Mouse (Mus musculus): ENCODE measurements around the gene Stxbp3. TPM values are rescaled to one million over a fixed set of nuclear protein-coding genes. Genes with fewer than 3 reads are reported as not detected.
A peak's percentile ranks its signal among the peaks of the same experiment; 100 is the strongest.
"Not testable (repeated sequence)": the region's sequence is repeated elsewhere in the genome, so short reads cannot be mapped to it uniquely, and the experiment has no call there.

Gene Stxbp3
- total RNA-seq (2021) = 45.2 and 50.7 TPM in 2 replicates
- long read RNA-seq, experiment 1, transcript Stxbp3-201 (19 exons, 2,419 nt) = major isoform, 37 of 41 reads
- long read RNA-seq, experiment 1, partial matches to known transcripts = 0 of 41 reads
- long read RNA-seq, experiment 1, other reads (novel, unspliced or antisense) = 4 of 41 reads
- long read RNA-seq, experiment 2, transcript Stxbp3-201 (19 exons, 2,419 nt) = major isoform, 23 of 24 reads
- long read RNA-seq, experiment 2, partial matches to known transcripts = 1 of 24 reads
- long read RNA-seq, experiment 2, other reads (novel, unspliced or antisense) = 0 of 24 reads

DNA sequence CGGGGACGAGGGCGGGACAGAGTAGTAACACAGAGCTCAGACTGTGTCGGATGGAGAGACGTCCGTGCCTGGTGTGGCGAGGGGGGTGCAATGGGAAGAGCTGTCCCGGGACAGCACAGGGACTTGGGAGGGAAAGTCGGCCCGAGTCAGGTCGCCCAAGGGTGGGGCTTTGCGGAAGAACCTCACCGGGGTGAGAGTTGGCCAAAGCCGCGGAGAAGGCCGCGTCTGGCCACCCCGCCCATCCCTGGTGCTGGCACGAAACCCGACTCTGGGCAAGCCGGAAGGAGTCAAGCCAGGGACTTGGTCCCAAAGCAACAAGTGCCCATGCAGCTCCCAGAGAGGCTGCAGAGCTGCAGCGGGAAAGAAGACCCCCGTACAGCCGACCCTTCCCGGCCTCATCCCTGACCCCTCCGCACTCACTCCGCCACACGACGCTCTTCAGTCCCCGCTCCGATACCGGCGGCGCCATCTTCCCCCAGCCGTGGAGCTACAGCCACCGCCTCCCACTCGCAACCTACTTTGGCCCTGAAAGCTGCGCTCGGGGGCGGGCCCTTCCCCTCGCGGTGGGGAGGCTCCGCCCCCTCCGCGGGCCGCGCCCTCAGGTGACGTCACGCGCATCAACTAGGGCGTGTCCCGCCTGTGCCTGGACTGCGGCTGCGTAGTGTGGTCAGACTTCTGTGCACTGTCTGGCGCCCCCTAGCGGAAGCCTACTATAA is at the start of gene Stxbp3:
Stxbp3 (minus strand) TSS at position 527 of the 716 bp plus-strand sequence.
- peak; percentile 100 for DNase-seq

DNA sequence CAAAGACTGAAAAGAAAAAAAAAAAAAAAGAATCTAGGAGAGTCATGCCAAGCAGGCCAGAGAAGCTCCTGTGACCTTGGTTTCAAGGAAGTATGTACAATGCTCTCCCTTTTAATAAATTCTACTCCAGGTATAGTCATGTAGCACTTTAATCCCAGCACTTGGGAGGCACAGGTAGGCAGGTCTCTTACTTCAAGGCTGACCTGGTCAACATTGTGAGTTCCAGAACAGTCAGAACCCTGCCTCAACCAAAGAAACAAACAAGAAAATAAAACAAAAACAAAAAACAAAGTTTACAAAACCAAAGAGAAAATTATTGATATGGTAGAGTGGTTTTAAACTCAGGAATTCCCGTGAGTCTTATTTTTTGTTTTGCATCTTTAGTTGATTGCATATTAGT is 49.6 kb upstream of the Stxbp3 start, which contains the start of gene Fndc7:
Fndc7 (minus strand) TSS at position 101 of the 400 bp plus-strand sequence.
- DNase-seq = no peak

DNA sequence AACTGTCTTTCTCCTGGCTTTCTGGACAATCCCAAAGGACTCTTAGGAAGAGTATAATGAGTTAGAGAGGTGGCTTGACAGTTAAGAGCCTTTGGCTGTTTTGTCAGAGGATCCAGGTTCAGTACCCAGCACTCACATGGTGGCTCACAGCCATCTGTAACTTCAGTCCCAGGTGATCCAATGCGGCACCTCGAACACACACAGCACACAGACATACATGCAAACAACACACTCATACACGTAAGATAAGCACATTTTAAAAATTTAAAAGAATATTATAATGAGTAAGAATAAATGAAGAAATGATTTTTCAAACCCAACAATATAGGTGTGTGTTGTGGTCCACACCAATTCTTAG is 47.3 kb upstream of the Stxbp3 start:
- DNase-seq = no peak

DNA sequence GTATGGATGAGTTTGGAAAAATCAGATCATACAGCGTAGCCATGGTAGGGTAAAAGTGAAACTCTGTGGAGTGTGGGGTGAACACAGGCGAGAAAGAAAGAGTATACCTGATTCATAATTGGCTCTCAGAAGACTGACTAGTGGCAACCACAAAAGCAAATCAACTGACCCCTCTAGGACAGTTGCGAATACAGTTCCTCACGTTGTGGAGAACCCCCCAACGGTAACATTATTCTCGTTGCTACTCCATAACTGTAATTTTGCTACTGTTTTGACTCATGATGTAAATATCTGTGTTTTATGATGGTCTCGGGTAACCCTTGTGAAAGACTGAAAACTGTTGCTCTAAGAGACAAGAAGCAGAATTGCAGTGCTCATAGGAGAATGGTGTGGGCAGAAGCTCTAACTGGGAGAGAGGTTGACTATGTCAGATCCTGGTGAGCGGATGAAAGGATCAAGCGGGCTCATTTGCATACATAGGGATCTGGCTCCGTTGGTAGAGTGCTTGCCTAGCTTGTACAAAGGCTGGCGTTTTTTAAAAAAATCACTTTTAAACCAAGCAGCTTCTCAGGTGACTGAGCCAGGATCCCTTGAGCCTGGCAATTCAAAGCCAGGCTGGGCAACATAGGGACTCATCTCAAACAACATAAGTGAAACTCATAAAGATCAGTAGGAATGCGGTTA is 46.8 kb upstream of the Stxbp3 start:
- DNase-seq = no peak

DNA sequence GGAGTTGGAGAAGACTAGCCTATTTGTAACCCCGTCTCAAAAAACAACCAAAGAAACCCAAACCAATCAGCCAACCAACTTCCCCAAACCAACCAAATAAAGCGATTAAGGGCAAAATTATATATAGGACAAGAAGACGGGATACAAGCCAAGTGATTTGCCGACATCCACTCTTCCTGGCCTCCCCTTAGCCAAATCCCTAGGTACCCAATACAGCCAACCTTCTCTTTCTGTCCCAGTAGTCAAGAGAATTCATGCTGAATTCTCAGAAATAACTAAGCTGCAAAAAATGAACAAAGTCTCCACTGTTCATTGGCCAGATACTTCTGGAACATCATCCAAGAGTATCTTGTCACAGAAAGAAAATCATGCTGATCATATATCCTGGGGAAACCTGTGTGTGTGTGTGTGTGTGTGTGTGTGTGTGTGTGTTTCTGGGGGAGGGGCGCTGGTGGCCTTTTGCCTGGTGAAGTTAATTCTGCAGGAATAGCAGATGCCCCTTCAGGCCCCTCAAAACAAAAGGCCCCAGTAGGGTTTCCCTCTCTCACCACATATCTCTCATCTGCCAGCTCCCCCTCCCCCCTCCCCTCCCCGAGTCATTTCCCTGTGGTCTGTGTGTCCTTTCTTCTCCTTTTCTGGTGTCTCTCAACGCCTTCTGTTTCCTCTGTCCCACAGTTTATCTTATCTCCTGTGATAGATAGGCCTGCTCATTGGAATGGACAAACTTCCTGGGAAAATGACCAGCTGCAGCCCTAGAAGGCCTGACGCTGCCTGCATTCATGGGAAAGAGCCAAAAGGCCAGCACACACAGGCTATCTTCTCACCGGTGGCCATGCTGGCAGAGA is 45.6 kb upstream of the Stxbp3 start:
- no peak for DNase-seq

DNA sequence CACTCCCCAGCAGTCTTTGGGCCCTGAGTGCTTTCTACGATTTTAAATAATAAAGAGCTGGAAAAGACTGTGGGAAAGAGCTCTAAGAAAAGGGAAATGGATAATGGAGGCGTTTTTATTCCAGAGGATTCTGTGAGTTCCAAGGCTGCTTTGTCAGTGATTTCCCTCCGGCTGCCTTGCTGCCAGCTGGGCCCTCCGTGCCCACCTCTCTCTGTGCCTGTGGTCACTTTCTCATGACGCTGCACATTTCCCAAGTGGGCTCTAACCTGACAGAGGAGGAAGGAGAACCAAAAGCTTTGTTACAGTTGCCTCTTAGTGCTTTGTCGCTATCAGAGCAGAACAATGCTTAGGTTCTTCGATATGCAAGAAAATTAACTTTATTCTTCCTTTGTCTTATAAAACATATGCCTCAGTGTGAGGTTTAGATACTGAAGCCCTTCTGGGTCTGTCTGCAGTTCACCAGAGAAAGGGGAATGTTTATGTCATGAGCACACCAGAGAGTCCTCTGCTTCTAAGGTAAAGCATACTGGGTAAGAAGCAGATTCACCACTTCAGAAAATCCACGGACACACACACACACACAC is 44.5 kb upstream of the Stxbp3 start:
- DNase-seq = no peak

DNA sequence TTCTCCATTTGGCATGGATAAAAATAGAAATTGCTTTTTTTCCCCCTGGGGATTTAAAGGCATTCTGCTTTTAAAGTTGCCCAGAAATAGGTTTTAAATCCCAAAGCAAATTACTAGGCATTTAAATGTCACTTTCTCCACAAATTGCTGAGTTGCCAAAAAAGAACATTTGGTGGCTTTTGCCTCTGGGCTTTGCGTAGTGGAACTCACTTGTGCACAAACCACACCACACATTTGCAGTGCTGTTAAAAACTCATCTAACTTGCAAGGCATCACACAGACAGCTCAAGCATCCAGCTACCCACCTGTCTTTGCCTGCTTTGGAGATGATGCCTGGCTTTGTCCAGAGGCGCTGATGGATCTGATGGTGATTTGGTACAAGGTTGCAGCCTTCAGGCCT is 42.7 kb upstream of the Stxbp3 start:
- no peak for DNase-seq

DNA sequence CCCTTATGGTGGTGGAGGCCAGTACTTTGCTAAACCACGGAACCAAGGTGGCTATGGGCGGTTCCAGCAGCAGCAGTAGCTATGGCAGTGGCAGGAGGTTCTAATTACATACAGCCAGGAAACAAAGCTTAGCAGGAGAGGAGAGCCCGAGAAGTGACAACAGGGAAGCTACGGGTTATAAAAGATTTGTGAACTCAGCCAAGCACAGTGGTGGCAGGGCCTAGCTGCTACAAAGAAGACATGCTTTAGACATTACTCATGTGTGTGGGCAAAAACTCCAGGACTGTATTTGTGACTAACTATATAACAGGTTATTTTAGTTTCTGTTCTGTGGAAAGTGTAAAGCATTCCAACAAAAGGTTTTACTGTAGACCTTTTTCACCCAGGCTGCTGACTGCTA is 41.5 kb upstream of the Stxbp3 start:
- DNase-seq = not testable (repeated sequence)

DNA sequence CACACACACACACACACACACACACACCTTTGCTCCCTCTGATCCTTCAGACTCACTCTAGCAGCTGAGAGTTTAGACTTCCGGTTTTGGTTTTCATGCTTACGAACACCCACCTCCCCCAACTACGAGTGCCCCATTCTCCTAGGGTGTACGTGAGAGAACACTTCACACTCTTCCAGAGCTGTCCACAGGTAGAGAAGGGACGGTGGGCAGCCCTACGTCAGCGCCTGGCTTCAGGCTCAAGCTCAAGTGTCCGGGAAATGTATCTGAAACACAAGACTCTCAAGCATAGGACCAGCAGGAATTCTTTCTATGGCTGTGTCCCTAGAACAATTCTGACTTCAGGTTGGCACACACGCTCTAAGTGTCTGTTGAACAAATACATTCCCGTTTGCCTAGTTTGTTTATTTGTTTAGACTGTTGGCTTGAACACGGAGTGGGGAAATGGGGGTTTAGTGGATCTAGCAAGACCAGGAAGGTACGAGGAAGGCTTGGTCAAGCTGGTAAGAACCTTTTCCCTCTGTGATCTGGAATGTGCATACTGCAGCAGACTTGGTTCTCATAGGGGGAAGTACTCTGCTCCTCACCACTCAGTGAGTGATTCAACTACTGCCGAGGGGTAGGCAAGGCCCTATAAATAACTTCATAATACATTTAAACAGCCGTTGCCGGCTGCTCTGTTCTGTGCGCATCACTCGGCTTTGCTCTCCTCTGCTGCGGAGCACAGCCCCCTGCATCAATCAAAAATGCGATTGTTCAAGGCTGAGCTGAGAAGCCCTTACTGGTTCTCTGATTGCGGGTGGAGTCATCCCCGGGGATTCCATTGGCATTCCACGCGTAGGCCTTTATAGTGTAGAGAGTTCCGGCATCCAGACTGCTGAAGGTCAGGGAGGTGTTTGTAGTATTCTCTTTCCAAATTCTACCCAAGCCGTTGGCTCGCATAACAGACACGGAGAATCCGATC is 40.5 kb upstream of the Stxbp3 start:
- DNase-seq = peak; percentile 81

DNA sequence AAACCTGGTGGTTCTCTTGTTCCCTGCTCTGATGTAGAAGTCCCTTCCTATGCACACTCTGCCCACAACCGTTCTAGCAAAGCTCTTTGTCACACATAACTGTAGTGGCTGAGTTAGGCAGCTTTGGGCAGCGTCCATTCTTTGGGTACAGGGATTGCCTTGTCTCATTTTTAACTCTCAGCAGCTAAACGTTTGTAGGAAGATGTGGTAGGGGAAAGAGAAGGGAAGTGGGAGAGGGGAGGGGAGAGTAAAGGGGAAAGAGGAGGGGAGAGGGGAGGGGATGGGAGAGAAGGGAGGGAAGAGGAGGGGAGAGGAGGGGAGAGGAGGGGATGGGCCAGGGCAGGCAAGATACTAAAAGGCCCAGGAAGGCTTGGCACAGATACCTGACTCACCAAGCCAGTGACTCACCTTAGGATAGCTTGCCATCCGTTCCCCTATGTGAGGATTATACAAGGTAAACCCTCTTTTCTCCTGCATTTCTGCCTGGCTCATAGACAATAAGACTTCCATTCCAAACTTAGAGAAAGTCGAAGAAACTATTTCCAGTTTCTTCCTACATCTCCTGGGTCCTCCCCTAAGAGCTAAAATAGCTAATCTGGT is 39.6 kb upstream of the Stxbp3 start:
- DNase-seq = no peak

DNA sequence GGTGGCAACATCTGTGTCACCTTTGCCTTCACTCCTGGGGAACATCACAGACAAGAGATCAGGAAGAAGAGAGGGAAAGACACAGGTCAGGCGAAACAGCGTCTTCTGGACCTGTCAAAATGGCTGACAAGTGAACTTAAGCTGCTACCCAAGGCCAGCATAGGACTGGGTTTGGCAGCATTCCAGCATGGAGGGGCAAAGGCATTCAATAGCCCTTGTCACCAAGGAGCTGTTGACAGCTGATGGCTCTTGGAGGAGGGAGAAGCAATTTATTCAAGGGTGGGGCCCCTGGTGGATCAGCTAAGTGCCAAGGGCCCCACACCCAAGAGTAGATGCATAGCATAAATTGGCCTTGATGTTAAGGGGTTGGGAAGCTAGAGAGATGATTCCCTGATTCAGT is 38.8 kb upstream of the Stxbp3 start:
- DNase-seq = peak; percentile 38

DNA sequence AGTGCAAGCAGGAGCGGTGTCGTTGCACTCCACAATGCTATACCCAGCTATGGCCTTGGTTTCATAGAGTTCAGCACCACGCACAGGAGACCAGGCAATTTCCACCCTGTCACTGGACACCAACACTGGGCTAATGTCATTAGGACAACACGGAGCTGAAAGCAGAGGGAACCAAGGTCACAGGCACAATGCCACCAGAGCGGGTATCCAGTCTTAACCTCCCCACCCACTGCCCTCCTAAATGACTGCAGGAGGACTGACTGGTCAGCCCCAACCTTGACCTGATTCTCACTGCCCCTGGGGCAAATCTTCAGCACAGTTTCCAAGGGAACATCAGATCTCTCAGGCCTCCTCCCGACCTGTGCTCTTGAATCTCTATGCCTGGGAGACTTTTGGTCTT is 30.3 kb upstream of the Stxbp3 start:
- peak; percentile 69 for DNase-seq

DNA sequence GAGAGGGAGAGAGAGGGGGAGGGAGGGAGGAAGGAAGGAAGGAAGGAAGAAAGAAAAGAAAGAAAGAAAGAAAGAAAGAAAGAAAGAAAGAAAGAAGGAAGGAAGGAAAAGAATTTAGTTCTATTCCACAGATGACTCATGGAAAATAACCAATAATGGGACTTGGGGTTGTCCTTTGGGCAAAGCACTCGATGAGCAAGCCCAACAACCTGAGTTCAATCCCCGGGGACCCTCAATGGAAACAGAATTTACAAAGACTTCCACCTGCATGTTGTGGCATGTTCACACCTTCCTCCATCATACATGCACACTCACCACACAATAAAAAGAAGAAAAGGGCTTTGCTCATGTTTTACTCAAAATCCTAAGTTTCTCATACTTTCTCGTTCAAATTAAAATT is 27.1 kb upstream of the Stxbp3 start:
- no peak for DNase-seq

DNA sequence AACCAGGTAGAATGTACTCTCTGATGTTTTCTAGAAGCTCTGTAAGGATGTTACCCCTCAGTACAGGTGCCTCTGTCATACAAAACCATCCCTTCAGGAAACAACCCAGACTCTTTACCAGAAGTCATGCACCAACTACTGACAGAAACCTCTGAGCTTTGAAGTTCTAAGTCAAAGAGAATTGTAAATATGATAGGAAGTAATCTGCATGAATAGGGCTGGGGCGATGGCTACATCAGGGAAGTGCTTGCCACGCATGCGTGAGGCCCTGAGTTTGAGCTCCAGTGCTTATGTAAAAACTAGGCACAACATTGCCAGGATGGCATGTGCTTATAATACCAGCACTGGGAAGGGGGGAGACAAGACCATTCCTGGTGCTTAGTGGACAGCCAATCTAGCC is 25.4 kb upstream of the Stxbp3 start:
- no peak for DNase-seq

DNA sequence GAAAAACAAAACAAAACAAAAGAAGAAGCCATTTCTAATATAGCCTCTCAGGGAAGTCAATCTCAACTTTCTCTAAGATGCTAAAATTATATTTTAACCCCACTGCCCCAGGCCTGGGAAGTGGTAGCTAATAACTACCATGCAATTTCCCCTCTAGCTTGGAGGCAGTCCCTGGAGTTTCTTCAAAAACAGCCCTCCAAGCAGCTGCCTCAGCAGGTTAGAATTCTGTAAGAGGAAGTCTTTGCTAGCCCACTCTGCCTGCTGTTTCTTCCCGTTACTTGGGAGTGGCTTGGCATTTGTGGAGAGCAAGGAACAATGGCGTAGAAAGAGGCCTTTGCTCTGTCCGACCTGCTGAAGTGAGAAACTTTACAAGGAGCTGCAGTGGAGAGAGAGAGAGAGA is 24.8 kb upstream of the Stxbp3 start:
- no peak for DNase-seq

DNA sequence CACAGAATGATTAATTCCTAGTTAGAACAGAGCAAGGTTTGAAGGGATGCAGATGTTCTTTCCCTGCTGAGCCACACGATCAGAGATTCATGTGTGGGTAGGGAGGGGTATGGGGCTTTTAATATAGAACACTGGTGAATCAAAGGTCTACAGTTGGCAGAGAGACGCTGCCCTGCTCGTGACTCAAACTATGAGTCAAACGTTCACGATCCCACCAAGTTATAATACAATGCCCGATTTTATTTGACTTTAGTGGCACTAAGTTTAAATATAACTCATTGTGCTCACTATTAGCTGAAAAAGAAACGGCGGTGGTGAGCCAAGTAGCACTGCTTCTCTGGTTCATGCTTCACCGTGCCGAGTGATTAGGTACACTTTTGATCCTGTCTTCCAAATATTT is 22.8 kb upstream of the Stxbp3 start:
- DNase-seq = no peak

DNA sequence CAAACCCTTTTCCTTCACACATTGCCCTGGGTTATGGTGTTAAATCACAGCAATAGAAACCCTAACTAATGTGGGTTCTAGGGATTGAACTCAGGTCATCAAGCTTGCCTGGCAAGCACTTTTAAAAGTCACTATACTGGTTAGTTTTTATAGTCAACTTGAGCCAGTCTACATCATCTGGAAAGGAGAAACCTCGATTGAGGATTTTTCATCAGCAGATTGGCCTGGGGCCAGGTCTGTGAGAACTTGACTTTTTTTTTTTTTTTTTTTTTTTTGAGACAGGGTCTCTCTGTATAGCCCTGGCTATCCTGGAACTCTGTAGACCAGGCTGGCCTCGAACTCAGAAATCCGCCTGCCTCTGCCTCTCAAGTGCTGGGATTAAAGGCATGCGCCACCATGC is 22.0 kb upstream of the Stxbp3 start:
- DNase-seq = not testable (repeated sequence)

DNA sequence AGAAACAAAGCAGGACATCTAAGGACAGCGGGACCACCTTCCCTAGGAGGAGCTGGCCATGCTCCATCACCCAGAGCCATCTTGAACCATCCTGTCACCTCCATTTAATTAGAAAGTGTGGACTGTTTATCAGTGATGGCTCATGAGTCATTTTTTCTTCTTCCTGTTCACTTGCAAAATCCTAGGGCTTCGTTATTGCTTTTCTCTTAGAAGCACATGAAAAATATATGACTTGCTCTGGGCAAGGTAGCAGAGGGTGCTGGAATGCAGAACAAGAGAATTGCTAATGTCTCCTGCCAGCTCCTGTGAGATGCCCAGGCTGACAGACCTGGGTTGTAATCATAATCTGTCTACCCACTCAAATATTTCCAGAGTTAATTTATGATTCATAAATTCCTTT is 20.5 kb upstream of the Stxbp3 start:
- DNase-seq = no peak

DNA sequence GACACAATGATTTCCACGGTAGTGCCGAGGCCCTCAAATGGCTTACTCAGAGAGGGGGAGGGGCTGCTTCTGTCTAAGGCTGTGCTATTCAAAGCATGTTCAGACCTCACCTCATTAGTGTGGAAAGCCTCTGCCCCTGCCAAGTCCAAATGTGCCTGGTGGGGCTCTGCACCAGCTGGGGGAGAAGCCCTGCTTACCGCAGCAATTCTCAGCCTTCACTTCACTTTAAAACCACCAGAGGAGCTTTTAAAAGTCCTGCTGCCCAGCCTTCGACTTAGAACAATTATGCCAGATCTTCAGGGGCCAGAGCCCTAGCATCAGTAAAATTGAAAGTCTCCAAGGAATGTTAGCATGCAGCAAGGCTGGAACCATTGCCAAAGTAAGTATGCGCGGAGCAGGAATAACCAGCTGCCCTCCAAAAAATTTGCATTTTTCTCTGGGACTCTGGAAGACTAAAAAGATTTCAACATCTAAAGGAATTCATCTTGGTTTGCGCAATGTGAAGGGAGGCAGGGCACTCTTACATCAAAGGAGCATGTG is 18.0 kb upstream of the Stxbp3 start:
- peak; percentile 68 for DNase-seq

DNA sequence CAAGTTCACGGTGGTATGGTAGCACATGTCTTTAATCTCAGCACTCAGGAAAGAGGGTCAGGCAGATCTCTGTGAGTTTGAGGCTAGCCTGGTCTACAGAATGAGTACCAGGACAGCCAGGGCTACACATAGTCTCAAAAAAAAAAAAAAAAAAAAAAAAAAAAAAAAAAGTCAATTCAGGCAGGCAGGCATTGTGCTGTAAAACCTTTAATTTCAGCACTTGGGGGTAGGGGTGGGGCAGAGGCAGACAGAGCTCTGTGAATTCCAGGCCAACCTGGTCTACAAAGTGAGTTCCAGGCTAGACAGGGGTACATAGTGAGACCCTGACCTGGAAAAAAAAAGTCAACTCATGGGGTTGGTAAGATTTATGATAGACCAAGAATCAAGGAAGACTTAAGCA is 17.4 kb upstream of the Stxbp3 start:
- DNase-seq = no peak
